Mouse (Mus musculus) heart, adult 11 months (tissue): ENCODE data around the gene Chd1l.

Experiments
- DNase-seq: peaks from one replicate; pipeline ENCODE4 v3.0.0; 2022

The Chd1l gene

DNA sequence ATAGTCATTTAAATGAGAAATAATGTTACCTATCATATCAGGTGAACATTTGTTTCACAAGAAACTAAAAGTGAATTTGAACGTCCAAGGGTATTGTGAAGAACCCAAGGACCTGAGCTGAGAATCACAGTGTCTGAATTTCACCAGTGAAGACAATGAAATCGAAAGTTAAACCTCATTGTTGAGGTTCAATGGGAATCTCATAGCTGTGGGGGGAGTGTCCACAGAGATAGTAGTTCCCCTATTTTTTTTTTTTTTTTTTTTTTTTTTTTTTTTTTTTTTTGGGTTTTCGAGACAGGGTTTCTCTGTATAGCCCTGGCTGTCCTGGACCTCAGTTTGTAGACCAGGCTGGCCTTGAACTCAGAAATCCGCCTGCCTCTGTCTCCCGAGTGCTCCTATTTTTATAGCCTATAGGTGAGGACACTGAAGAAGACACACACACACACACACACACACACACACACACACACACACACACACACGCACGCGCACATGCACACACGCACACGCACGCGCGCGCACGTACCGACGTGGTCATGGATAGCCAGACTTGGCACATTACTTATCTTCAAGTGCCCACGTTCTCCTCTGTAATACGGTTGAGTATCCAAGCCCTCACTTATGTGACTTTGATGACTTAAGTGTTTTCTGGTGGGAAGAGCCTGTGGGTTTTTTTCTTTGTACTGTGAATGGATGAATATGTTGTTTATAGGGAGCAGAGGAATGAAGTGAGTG lies 7.3 kb upstream of the Chd1l start:
- no peak for DNase-seq

DNA sequence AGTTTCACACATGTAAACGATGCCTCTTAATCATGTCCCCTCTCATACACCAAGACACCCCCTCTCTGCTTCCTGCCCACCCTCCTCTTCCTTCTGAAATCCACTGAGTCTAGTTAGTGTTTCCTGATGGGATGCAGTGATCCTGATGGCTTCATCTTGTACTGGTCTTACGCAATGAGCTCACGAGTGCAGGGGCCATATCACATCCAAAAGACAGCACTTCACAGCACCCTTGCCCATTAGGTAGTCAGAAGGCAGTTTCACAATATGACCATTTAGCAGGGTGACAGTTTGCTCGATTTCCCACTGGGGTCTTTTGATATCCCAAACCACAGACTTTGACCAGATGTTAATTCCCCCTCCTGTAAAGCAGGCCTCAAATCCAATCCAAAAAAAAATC lies 5.9 kb upstream of the Chd1l start:
- DNase-seq = no peak

DNA sequence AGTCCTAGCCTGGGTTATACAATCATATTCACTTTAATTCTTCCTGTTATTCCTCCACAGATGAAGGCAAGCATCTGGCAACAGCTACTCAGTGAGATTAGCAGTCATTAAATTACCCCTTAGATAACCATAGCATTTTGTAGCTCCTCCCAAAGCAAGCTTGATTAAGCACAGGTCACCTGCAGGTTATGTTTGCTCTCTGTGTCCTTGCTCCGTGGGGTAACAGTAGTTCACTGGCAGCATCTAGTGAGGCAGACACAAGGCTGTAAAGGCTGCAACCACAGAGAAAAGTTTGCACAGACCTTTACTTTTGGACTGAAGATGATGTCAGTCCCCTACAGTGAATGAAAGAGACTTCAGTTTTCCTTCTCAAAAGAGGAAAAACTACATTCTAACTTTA lies 5.2 kb upstream of the Chd1l start:
- peak; percentile 23 for DNase-seq

DNA sequence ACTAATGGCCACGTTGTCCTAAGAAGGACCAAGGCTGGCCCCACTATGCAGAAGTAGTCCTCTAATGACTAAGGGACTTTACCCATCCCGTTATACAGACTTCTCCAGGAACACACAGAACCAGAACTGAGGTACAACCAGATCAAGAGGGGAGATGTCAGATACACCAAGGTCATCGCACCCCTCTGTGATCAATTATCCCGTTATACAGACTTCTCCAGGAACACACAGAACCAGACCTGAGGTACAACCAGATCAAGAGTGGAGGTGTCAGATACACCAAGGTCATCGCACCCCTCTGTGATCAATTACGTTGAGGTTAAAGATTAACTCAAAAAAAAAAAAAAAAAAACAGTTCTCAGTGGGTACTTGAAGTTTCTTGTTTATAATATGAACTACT lies 1.0 kb upstream of the Chd1l start:
- no peak for DNase-seq

DNA sequence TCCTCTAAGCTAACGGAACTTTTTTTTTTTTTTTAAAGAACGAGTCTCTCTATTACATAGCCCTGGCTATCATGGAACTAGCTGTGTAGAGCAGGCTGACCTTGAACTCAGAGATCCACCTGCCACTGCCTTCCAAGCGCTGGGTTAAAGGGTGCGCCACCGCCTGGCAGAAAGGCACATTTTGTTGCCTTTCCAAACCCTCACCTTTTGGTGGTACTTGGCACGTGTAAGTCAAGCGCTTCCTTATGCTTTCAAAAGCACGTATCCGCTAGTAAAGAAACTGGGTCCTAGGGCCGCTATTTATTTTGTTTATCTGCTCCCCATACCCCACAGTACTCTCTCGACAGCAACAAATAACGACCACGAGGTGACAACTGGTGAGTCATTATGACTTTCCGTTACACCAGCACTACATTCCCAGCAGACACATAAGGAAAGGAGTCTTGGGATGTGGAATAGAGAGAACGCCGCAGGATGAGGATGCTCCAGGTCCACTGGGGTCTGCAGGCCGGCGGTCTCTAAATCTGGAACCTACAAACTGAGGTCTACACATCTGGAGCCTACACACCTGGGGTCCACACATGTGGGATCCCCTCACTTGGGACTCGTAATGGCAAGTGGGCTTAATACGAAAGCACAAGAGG lies 680 bp downstream of the Chd1l start:
- no peak for DNase-seq

DNA sequence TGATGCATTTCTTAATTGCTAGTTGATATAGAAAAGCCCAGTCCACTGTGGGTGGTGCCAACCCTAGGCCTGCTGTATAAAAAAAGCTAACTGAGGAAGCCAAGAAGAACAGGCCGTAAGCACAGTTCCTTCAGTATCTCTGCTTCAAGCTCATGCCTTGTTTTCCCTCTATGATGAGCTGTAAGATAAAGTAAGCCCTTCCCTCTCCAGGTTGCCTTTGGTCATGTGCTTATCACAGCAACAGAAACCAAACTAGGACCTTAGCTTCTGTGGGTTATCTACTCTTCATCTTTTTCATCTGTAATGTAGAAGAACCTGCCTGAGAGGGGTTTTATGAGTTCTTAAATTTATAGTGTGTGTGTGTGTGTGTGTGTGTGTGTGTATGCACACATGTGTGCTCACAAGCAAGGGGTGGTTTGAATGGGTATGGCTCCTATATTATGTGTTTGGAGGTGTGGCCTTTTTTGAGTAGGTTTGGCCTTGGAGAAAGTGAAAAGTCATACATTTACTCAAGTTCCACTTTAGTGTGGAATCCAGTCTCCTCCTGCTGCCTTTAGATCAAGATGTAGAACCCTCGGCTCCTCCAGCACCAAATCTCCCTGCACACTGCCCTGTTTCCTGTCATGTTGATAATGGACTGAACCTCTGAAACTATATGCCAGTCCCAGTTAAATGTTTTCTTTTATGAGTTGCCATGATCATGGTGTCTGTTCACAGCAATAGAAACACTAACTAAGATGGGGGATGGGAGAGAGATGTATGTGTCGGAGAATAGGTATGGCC lies 9.8 kb downstream of the Chd1l start:
- DNase-seq = no peak

DNA sequence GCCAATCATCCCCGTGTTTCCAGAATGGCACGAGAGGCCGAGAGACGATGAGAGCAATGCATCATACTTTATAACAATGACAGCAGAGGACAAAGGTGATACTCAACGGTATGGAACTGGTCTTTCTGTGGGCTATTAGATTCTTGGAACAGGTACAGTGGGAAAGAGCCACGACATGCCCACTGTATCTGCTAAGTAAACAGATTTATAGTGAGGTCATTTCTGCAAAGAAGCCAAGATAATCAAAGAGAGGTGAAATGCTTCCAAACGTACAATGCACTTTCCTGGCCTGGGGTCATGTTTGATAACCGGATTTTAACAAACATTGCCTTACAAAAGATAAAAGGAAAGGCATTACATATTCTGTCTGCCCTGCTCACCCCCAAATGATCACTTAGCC lies 13.2 kb downstream of the Chd1l start:
- DNase-seq = no peak

DNA sequence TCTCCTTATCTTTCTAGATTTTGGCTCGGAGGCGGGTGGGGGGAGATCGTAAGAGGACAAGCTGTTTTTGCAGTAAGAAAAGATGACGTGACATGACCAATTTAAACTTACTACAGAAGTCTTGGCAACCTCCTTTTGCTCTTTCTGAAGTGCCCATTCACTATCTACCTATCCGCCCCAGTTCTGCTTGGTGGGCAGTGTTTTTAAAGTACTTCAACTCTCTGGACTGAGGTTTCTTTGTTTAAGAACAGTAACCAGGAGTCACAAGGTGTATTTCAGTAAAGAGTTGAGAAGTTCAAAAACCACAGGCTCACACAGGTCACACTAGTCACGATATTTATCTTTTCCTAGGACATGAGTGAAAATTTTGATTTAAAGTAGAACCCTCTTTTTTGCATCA lies 14.9 kb downstream of the Chd1l start:
- DNase-seq = no peak

DNA sequence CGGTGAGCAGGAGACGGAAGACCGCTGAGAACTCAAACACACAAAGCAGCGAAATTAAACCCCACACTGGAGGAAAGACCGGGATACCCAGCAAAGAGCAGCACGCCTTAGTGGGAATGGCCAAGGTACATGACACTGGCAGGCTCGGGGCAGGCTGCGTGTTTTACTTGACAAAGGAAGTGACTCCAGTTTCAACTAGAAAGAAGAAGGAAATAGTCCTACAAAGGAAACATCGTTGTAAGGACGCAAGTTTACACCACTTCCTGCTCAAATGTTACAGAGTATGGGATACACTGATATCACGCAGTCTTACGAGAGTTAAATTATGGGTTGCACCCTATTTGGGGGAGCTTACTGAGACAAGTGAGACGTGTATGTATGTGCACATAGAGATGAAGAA lies 15.9 kb downstream of the Chd1l start:
- DNase-seq = no peak

DNA sequence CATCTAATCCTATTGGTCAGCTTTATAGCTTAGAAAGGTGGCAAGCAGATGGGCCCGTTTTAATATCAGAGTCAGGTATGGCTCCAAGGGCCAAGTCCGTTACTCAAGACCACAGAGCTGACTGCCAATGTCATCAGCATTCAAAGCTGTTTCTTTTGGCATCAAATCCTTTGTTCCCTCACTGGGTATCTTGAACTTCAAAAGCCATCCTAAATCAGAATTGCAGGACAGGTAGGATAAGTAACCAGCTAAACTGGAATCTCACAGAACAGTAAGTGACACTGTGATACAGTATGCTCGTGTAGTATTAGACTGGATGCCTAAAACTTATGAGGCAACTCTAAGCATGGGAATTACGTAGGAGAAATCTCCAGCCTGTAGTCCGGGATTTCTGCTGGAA lies 16.9 kb downstream of the Chd1l start:
- DNase-seq = no peak

DNA sequence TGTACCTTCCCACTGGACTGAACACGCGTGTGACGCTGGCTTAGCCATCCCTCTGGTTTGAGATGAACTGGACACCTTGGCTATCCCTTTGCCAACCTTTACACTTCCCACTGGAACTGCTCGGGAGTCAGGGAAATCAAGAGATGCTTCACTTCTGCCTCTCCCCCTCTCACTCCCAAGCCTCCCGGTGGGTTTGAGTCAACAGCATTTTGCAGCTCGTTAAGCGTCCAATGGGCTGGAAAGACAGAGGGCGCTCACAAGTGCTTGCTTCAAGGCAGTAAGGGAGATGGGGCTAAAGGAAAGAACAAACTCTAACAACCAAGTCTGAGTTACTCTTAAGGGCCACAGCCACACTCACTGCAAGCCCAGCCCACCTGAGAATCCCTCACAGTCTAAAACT lies 19.3 kb downstream of the Chd1l start:
- no peak for DNase-seq

DNA sequence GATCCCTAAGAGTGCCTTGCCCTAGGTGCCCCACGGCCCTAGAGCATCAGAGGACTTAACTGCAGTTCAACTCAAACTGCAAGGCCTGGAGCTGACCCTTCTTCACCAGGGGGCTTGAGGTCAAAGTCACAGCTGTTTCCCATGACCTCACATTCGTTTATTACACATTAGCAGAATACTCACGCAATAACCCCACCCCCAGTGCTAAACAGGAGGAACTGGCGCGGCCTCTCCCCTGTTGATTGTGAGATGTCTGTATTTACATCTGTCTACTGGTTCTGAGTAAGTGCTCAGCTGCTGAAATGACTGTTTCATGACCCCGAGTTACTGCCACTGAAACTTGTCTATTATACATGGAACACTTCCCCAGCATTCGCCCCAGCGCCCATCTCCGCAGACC lies 22.3 kb downstream of the Chd1l start:
- no peak for DNase-seq

DNA sequence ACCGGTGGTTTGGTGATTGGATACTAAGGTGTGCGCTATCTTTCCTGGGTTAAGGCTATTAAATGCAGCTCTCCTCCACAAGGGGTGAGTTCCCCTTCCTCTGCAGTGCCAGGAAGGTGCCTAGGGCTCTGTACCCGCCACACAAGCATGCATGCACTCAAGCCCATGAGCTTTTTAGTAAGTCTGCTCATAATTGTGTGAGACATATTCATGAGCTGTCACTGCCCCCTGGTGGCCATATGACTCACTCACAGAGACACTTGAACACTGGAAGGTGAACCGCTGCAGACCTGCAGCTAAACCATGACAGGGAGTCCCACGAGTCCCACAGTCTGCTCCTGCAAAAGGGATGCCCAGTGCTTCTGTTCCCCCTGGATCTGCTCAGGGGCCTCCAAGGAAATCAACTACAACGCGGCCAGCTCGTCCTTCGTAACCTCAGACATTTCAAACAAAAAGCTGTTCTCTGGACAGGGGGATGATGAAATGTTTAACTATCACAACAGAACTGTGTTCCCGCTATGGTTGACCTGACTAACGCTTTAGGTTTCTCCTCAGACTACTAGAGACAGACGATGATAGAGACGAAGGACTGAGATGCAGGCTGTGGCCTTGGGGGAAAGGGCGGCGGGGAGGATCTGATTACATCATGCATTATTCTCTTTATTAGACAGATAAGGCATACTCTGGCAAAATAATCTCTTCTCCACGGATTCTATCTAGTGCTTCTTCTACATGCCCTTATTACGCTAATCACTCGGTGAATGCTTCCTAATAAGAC lies 24.4 kb downstream of the Chd1l start:
- peak; percentile 90 for DNase-seq

DNA sequence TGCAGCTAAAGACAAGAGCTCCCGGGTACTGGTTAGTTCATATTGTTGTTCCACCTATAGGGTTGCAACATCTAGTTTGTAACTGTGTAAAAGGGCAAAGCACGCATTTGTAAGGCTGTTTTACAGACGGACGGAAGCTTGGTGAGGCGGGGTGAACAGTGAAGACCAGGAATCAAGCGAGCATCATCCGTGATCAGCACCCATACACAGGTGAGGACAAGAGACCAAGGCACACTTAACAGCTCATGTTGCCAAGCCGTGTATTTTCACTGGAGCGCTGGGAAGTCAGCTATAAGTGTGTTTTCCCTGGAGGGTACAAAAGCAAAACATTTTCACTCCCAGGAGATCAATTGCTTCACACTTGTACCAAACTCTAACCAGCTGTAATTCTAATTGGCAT lies 36.2 kb downstream of the Chd1l start:
- peak; percentile 78 for DNase-seq

DNA sequence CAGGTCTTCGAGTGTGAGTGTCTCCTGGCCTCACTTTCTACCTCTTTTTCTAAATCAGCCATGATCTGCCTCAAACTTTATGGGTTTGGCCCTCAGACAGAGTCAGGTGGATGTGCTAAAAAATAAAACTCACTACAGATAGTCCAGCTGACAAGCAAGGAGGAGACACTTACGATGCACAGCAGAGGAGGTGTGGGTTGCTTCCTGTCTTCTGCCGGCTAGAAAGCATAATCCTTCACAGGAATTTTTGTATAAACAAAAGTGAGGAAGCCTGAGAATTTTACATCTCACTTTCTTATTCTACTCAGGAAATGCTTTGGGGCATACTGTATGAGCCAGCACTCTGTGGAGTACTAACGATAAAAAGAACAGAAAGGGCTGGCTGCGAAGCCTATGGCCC lies 45.4 kb downstream of the Chd1l start:
- no peak for DNase-seq

DNA sequence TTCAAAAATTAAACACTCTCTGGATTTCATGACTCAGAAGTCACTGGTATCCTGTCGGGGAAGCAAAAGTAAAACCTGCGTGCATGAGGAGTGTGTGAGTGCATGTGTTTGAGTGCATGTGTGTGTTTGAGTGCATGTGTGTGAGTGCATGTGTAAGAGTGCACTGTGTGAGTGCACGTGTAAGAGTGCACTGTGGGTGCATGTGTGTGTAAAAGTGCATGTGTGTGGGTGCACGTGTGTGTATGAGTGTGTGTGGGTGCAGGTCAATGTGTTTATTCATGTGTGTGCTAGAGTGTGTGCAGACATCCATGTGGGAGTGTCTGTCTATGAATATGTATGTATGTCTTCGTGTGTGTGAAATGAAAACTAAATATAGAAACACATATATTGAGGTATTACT lies 51.4 kb downstream of the Chd1l start:
- no peak for DNase-seq

DNA sequence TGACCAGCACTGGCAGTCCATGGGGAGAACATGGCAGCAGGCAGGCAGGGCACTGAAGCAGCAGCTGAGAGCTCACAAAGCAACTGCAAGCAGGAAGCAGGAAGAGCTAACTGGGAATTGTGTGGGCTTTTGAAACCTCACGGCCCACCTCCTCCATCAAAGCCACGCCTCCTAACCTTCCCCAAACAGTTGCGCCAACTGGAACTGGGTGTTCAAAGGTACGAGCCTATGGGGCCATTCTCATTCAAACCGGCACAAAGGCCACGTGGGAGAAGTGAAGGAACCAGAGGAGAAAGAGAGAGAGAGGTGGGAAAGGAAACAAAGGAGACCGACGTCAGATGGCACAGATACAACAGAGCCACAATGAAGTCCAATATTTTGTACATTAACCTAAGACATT lies 63.8 kb downstream of the Chd1l start:
- no peak for DNase-seq

DNA sequence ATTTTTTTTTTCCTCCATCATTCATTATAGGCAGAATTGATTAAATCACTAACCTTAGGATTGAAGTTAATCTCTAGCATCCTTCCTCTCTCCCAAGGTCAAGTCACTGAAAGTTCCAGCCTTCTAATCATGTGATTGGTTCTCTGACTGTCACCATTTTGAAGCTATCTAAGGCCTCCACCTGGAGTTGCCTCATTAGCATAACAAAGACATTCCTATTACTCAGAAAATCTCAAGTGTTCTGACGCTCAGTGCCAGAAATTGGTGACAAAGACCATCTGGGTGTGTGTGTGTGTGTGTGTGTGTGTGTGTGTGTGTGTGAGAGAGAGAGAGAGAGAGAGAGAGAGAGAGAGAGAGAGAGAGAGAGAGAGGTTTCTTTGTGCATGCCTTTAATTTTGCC lies 69.8 kb downstream of the Chd1l start:
- no peak for DNase-seq

DNA sequence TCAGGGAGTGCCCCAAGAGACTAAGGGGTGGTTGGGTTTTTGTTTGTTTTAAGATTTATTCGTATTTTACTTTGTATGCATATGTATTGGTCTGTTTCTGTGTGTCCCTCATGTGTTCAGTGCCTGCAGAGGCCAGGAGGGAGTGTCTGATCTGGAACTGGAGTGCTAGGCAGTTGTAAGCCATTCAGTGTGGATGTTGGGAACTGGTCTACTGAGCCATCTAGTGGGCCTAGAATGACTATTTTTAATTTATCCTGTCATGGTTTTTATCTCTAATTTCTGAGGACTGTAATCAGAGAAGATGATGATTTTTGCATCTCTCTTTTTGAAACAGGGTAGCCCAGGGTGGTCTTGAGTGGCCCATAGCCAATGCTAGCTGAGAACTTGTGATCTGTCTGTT lies 71.4 kb downstream of the Chd1l start:
- peak; percentile 76 for DNase-seq

DNA sequence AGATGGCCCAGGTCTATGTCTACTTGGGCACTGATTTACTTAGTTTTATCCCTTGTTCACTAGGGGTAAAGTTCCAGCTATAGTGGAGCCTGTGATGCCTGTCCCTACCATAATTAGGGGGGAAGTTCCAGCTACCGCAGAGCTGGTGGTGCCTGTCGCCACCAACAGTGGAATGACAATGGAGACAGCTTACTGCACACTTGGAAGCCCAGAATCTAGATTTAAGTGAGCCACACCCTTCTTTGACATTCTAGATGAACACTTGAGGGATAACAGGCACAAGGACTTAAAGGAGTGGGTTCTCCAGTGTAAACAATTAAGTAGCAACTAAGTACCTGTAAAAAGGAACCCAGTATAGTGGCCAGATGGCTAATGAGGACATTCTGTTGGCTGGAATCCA lies 73.0 kb downstream of the Chd1l start:
- DNase-seq = no peak

DNA sequence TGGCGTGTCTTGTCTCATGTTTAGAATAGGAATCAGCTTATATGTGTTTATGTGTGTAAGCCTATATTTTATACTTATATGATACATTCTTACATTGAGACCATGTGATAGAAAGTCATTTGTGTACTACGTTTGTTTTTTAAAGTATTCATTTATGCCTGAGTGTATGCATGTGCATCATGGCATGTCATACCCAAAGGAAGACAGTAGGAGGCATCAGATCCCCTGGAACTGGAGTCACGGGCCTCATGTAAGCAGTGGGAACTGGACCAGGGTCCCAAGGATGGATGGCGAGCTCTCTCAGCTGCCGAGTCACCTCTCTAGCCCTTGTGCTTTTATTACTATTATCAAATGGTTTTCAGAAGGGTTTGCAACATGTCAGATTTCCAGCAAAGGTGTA lies 74.3 kb downstream of the Chd1l start:
- DNase-seq = no peak

DNA sequence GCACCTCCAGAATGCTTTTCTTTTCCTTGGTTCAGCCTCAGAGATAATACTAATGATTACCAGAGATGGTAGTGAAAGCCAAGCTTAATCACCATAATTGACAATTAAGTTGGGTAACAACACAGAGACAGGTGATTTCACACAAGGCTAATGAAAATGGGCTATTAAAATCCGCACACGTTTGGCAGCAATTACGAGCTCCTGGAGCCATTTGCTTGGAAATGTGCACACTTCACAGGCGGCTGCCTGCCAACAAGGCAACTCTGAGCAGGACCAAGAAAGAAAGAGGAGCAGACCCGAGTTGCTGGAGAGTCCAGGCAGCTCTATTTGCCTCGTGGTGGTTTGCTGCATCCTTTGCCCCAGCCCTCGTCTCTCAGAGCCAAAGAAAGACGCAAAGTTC lies 84.5 kb downstream of the Chd1l start:
- no peak for DNase-seq

DNA sequence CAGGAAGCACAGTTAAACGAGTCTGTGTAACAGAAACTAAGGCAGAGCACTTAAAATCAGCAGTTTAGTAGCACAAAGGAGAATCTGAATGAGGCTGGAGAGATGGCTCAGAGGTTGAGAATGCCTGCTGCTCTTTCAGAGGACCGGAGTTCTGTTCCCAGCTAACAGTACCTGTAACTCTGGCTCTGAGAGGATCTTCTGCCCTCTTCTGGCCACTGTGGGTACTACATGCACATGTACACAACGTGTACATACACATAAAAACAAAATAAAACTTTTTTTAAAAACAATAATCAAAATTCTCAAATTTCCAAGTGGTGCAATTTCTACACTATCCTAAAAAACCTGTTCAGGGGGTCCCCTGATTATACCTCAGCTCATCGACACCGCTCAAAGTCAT lies 85.2 kb downstream of the Chd1l start:
- DNase-seq = no peak
